ENCODE assay signal across 12 mouse cellular contexts in genomic region chr9:97996349-97996748, GRCm38 (mm10). TPM values are rescaled to one million over a fixed set of nuclear protein-coding genes. Genes with fewer than 3 reads are reported as not detected.
DNase-seq lines count a peak whose midpoint lies in the region; TF ChIP-seq lines count a peak whose summit lies in the region.
"Had no signal": no experiment of that assay in that cellular context is flagged by ENCODE, and none has a peak within 500 bp of the region (broad histone marks: within the 10 kb centered on the region; RNA-seq: fewer than 3 reads in every experiment).

No protein-coding gene starts in this region.

- no peak for TF ChIP-seq CTCF in layer of hippocampus, adult 2 months (conservative IDR thresholded peaks at IDR 0.05)

- no peak overlapping the region for H3K4me3 ChIP-seq in layer of hippocampus, adult 2 months
- H3K4me3 ChIP-seq: heart, embryonic 10.5 days; limb, embryonic 13.5 days had no signal

- intact Hi-C loops in heart, postnatal 25 days (cut with DNase I), result no loop called here

- H3K27ac ChIP-seq in layer of hippocampus, adult 2 months, result peak overlapping the region; percentile 28
- H3K27ac ChIP-seq: heart, embryonic 10.5 days; limb, embryonic 13.5 days; stomach, postnatal 0 days had no signal

- DNase-seq in layer of hippocampus, adult 2 months (ENCODE audit: low spot score in 2 of 2), result no peak
- no peak for DNase-seq in layer of hippocampus, postnatal 36 days
- DNase-seq in urinary bladder, postnatal 14 days (ENCODE audit: low spot score), result peak; percentile 46
- no peak for DNase-seq in urinary bladder, postnatal 25 days (ENCODE audit: low spot score)
- peak; percentile 70 to 78 for DNase-seq in cerebellum, adult 18-20 months
- DNase-seq in heart, postnatal 25 days (ENCODE audit: low spot score), result no peak
- DNase-seq in retina, postnatal 1 day, result no peak
- DNase-seq: embryo, embryonic 11 days; lung, postnatal 4 days had no signal

RNA-seq across cellular contexts. Expression of gene Clstn2, which starts 36.6 kb away (rescaled TPM):
- 100 to 1,000 TPM; 148 to 162 TPM for total RNA-seq in layer of hippocampus, adult 2 months (2021)
- 100 to 1,000 TPM; 152 to 154 TPM for total RNA-seq in layer of hippocampus, postnatal 36 days (2021)
- under 1 TPM; 0.81 to 0.88 TPM for total RNA-seq in heart, postnatal 25 days (2021)

Comparison
In these comparisons a context has a peak if more than half of its experiments do, and no peak if none do; other contexts are left out.
1. DNase-seq: peak in urinary bladder, postnatal 14 days (single experiment) and cerebellum, adult 18-20 months (2 of 2); none in layer of hippocampus, adult 2 months (0 of 2), layer of hippocampus, postnatal 36 days (0 of 2), urinary bladder, postnatal 25 days (single experiment), heart, postnatal 25 days (single experiment) and retina, postnatal 1 day (single experiment).
2. RNA of gene Clstn2, which starts 36.6 kb away (total RNA-seq): 148 to 162 TPM in layer of hippocampus, adult 2 months and 152 to 154 TPM in layer of hippocampus, postnatal 36 days; 0.81 to 0.88 TPM in heart, postnatal 25 days; every median in the first group is over 10 times any median in the second.